Mouse (Mus musculus): Measurements from ENCODE around the gene Cox5a.
A peak's percentile ranks its signal among the peaks of the same experiment; 100 is the strongest.

Gene Cox5a

DNA sequence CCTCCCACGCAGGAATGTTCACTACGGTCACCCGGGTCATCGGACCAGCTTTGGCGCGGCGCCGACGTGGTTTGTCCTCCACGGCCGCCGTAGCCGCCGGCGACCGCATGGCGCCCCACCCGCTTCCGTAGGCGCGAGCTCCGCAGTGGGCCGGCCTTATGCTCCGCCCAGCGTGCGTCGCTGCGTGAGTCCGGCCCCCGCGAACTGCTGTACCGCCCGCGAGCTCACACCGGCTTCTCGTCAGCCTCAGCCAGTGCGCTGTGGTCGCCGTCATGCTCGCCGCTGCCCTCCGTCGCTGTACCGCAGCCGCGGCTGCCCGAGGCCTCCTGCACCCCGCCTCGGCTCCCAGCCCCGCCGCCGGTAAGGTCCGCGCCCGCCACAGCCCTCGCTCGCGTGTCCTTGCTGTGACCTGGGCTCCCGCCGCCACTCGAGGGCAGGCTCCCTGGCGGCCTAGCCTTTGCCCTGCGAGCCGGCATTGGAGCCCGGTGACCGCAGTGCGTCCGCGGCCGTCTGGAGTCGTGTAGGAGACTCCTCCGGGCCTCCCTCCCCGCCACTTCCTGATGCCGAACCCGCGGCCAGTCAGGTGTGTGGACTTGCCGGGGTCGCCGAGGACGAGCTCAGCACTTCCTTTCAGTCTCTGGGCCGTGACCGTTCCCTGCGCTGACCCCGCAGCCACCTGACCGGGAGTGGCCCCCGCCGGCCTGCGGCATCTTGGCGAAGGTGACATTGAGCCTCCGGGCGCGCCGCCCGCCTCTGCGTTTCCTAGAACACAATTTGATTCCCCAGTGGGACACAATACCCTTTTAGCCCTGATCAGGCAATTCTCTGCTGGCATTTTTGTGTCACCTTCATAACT, at the start of gene Cox5a:
TSS of gene Cox5a (plus strand) at position 219 of the 856 bp plus-strand sequence.
- DNase-seq (ENCODE audit: low spot score), result peak; percentile 97

DNA sequence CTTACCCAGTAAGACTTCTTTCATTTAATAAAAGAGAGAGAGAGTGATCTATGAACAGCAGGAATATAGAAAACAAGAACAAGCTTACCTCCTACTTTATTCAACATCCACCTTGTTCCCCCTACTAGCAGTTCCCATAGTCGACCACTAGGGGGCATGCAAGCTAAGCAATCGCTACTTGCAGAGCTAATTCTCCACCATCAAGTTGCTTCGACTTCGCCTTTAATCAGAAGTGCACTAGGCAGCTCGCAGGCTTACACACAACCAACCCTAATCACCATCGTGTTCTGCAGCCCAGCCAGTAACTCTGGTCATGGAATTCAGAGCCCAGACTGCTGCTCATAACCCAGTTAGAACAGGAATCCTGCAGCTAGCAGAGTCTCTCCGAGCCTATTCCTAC, 35.3 kb upstream of the Cox5a start:
- peak; percentile 92 for DNase-seq (ENCODE audit: low spot score)

GRCm38 (mm10) chr9:57487807-57488206, 33.3 kb upstream of the Cox5a start:
- no peak for DNase-seq (ENCODE audit: low spot score)

GRCm38 (mm10) chr9:57493532-57493931, 27.5 kb upstream of the Cox5a start:
- DNase-seq (ENCODE audit: low spot score), result no peak

- DNase-seq (ENCODE audit: low spot score), result no peak
Observed at GRCm38 (mm10) chr9:57494970-57495369, 26.1 kb upstream of the Cox5a start.

- DNase-seq (ENCODE audit: low spot score), result no peak
Observed at GRCm38 (mm10) chr9:57497236-57497635, 23.8 kb upstream of the Cox5a start.

DNA sequence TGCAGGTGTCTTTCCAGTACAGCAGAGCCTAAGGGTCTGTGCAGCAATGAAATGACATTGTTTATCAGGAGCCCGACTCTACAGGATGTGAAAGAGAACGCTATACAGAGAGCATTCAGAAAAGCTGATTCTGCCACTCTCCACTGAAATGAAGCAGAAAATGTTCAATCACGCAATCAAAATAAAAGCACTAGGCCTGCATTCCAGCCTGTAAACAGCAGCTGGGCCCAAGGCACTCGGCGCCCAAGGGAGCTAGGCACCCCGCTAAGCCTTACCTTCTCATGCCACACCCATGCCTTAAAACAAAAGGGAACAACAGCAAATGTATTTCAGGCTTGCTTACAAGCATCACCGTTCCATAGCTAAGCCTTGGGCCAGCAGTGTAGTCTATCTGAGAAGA, 22.5 kb upstream of the Cox5a start:
- no peak for DNase-seq (ENCODE audit: low spot score)

GRCm38 (mm10) chr9:57501452-57501851, 19.6 kb upstream of the Cox5a start:
- DNase-seq (ENCODE audit: low spot score), result no peak

- peak; percentile 51 for DNase-seq (ENCODE audit: low spot score)
Observed at GRCm38 (mm10) chr9:57501861-57502260, 19.2 kb upstream of the Cox5a start.

- DNase-seq (ENCODE audit: low spot score), result peak; percentile 20
Observed at GRCm38 (mm10) chr9:57502911-57503621, 18.0 kb upstream of the Cox5a start.

DNA sequence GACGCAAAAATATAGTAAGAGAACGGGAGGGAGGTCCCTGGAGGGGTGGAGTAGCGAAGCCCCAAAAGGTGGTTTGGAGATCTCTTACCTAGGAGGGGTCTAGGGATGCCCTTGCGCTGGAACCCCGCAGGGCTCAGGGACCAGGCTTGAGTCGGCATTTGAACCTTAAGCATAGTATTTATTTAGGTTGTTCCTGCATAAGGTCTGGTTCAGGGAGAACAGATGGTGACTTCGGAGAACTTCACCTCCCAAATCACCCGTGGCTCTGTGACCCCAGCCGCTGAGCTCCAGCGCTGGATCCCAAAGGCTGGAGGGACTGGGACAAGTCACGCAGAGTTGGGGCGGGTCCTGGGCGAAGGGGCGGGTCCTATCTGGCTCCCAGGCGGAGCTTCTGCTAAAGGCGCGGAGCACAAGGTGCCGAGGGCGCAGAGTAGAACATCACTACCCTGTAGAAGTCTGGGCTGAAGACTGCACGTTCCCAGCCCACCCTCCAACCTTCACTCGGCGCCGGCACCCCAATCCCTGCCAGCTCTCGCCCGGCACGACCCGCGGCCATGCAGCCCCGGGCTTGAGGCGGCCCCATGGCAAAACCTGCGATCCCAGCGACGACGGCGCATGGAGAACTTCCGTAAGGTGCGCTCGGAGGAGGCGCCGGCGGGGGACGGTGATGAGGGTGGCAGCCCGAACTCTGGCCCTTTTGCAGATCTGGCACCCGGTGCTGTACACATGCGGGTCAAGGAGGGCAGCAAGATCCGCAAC, 17.3 kb upstream of the Cox5a start, which contains the start of gene Rpp25:
TSS of gene Rpp25 (plus strand) at position 405 of the 759 bp plus-strand sequence.
- DNase-seq (ENCODE audit: low spot score), result peak; percentile 70

- DNase-seq (ENCODE audit: low spot score), result peak; percentile 56
Observed at GRCm38 (mm10) chr9:57504381-57504700, 16.7 kb upstream of the Cox5a start.

DNA sequence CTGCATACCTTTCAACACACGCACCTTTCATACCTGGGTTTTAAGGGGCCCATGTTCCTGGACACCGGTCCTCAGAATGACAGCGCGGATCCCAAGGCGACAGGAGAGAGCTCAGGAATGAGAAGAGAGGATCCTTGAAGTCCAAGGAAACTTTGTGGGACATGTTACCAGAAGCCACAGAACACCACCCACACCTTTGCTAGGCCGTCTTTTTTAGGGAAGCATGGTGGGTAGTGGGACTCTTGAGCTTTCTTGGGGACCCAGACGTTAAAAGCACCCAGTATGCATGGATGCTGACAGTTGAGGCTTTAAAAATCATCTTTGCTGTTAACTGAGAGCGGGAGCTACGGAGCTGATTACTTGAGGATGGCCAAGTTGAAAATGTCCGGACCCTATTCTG, 16.2 kb upstream of the Cox5a start:
- no peak for DNase-seq (ENCODE audit: low spot score)

- peak; percentile 48 for DNase-seq (ENCODE audit: low spot score)
Observed at GRCm38 (mm10) chr9:57505700-57506099, 15.4 kb upstream of the Cox5a start.

- no peak for DNase-seq (ENCODE audit: low spot score)
Observed at GRCm38 (mm10) chr9:57510577-57510976, 10.5 kb upstream of the Cox5a start.

GRCm38 (mm10) chr9:57517113-57517512, 4.0 kb upstream of the Cox5a start:
- peak; percentile 76 for DNase-seq (ENCODE audit: low spot score)

- peak; percentile 31 for DNase-seq (ENCODE audit: low spot score)
Observed at GRCm38 (mm10) chr9:57520375-57521055, 559 bp upstream of the Cox5a start.

GRCm38 (mm10) chr9:57522114-57522860, 1.2 kb downstream of the Cox5a start:
- no peak for DNase-seq (ENCODE audit: low spot score)

- DNase-seq (ENCODE audit: low spot score), result no peak
Observed at GRCm38 (mm10) chr9:57522861-57523246, 1.8 kb downstream of the Cox5a start.

GRCm38 (mm10) chr9:57523754-57524153, 2.7 kb downstream of the Cox5a start:
- peak; percentile 75 for DNase-seq (ENCODE audit: low spot score)

- DNase-seq (ENCODE audit: low spot score), result no peak
Observed at GRCm38 (mm10) chr9:57524439-57524838, 3.4 kb downstream of the Cox5a start.
